Mouse (Mus musculus): ENCODE measurements around the gene Antxr1. TPM values are rescaled to one million over a fixed set of nuclear protein-coding genes. Genes with fewer than 3 reads are reported as not detected.

Antxr1 gene
- polyA plus RNA-seq, 1 experiment: 35.3 TPM

- 80% methylated on average over 4 of the region's 4 CpGs for WGBS
- DNase-seq: no peak
- peaks cover 6% of the 10 kb centered on the region for H3K4me1 ChIP-seq (ENCODE audit: control insufficient read depth, insufficient read depth, low read length)
- TF ChIP-seq CTCF (IDR thresholded peaks at IDR 0.05; ENCODE audit: insufficient read depth, low read length): no peak
- TF ChIP-seq POLR2A (IDR thresholded peaks at IDR 0.05; ENCODE audit: borderline replicate concordance, extremely low read depth, low read depth, low read length): no peak
- no peak overlapping the region for H3K4me3 ChIP-seq (replicated peaks; ENCODE audit: extremely low read depth, low read depth, low read length)
These were observed 78.2 kb downstream of the Antxr1 start for GRCm38 (mm10) chr6:87257471-87257870.

- TF ChIP-seq POLR2A (IDR thresholded peaks at IDR 0.05; ENCODE audit: borderline replicate concordance, extremely low read depth, low read depth, low read length) (no peak), CTCF (IDR thresholded peaks at IDR 0.05; ENCODE audit: insufficient read depth, low read length) (no peak)
These were observed 80.0 kb downstream of the Antxr1 start for GRCm38 (mm10) chr6:87255668-87256067.

GRCm38 (mm10) chr6:87254756-87255155 is 80.9 kb downstream of the Antxr1 start:
- TF ChIP-seq POLR2A (IDR thresholded peaks at IDR 0.05; ENCODE audit: borderline replicate concordance, extremely low read depth, low read depth, low read length) (no peak), CTCF (IDR thresholded peaks at IDR 0.05; ENCODE audit: insufficient read depth, low read length) (peak; percentile 9; the same call in 1 of the 2 replicates)
- no peak overlapping the region for H3K4me3 ChIP-seq (replicated peaks; ENCODE audit: extremely low read depth, low read depth, low read length)
- H3K4me1 ChIP-seq (ENCODE audit: control insufficient read depth, insufficient read depth, low read length): peaks cover 6% of the 10 kb centered on the region
- no peak for DNase-seq
- WGBS: 40% methylated on average over 7 of the region's 7 CpGs

More at GRCm38 (mm10) chr6:87255668-87256067, 80.0 kb downstream of the Antxr1 start:
- H3K4me3 ChIP-seq (replicated peaks; ENCODE audit: extremely low read depth, low read depth, low read length): no peak overlapping the region
- no peak for DNase-seq
- 81% methylated on average over 12 of the region's 12 CpGs for WGBS
- peaks cover 6% of the 10 kb centered on the region for H3K4me1 ChIP-seq (ENCODE audit: control insufficient read depth, insufficient read depth, low read length)

- WGBS: 54% methylated on average over 5 of the region's 5 CpGs
These were observed 83.9 kb downstream of the Antxr1 start for GRCm38 (mm10) chr6:87251716-87252115.

GRCm38 (mm10) chr6:87250701-87251100 is 84.9 kb downstream of the Antxr1 start:
- Histone ChIP-seq H3K4me1 (ENCODE audit: control insufficient read depth, insufficient read depth, low read length) (peaks cover 4% of the 10 kb centered on the region; the same call in 1 of the 2 replicates), H3K4me3 (replicated peaks; ENCODE audit: extremely low read depth, low read depth, low read length) (no peak overlapping the region)
- TF ChIP-seq POLR2A (IDR thresholded peaks at IDR 0.05; ENCODE audit: borderline replicate concordance, extremely low read depth, low read depth, low read length): no peak
- no peak for TF ChIP-seq CTCF (IDR thresholded peaks at IDR 0.05; ENCODE audit: insufficient read depth, low read length)
- WGBS: 65% methylated on average over 3 of the region's 3 CpGs
- no peak for DNase-seq

More at GRCm38 (mm10) chr6:87251716-87252115, 83.9 kb downstream of the Antxr1 start:
- DNase-seq: no peak
- H3K4me1 ChIP-seq (ENCODE audit: control insufficient read depth, insufficient read depth, low read length): peaks cover 4% of the 10 kb centered on the region; the same call in 1 of the 2 replicates
- no peak for TF ChIP-seq CTCF (IDR thresholded peaks at IDR 0.05; ENCODE audit: insufficient read depth, low read length)
- TF ChIP-seq POLR2A (IDR thresholded peaks at IDR 0.05; ENCODE audit: borderline replicate concordance, extremely low read depth, low read depth, low read length): no peak
- H3K4me3 ChIP-seq (replicated peaks; ENCODE audit: extremely low read depth, low read depth, low read length): no peak overlapping the region

GRCm38 (mm10) chr6:87248226-87248834 is 87.3 kb downstream of the Antxr1 start:
- 57% methylated on average over 9 of the region's 9 CpGs for WGBS
- Histone ChIP-seq H3K4me1 (ENCODE audit: control insufficient read depth, insufficient read depth, low read length) (peaks cover 4% of the 10 kb centered on the region; the same call in 1 of the 2 replicates), H3K4me3 (replicated peaks; ENCODE audit: extremely low read depth, low read depth, low read length) (no peak overlapping the region)
- no peak for DNase-seq
- no peak for TF ChIP-seq POLR2A (IDR thresholded peaks at IDR 0.05; ENCODE audit: borderline replicate concordance, extremely low read depth, low read depth, low read length)
- TF ChIP-seq CTCF (IDR thresholded peaks at IDR 0.05; ENCODE audit: insufficient read depth, low read length): no peak

GRCm38 (mm10) chr6:87244117-87245100 is 91.2 kb downstream of the Antxr1 start:
- DNase-seq: no peak
- H3K4me1 ChIP-seq (ENCODE audit: control insufficient read depth, insufficient read depth, low read length): peaks cover 4% of the 10 kb centered on the region; the same call in 1 of the 2 replicates
- 78% methylated on average over 9 of the region's 9 CpGs for WGBS

GRCm38 (mm10) chr6:87237260-87237659 is 98.4 kb downstream of the Antxr1 start:
- TF ChIP-seq CTCF (IDR thresholded peaks at IDR 0.05; ENCODE audit: insufficient read depth, low read length): no peak
- TF ChIP-seq POLR2A (IDR thresholded peaks at IDR 0.05; ENCODE audit: borderline replicate concordance, extremely low read depth, low read depth, low read length): no peak
- Histone ChIP-seq H3K4me1 (ENCODE audit: control insufficient read depth, insufficient read depth, low read length) (0 out of 2 replicates have a peak, but pooled peaks cover 2% of the 10 kb centered on the region), H3K4me3 (replicated peaks; ENCODE audit: extremely low read depth, low read depth, low read length) (no peak overlapping the region)
- 58% methylated on average over 4 of the region's 4 CpGs for WGBS
- no peak for DNase-seq

More at GRCm38 (mm10) chr6:87244117-87245100, 91.2 kb downstream of the Antxr1 start:
- no peak overlapping the region for H3K4me3 ChIP-seq (replicated peaks; ENCODE audit: extremely low read depth, low read depth, low read length)
- no peak for TF ChIP-seq POLR2A (IDR thresholded peaks at IDR 0.05; ENCODE audit: borderline replicate concordance, extremely low read depth, low read depth, low read length)
- no peak for TF ChIP-seq CTCF (IDR thresholded peaks at IDR 0.05; ENCODE audit: insufficient read depth, low read length)

GRCm38 (mm10) chr6:87236061-87236460 is 99.6 kb downstream of the Antxr1 start:
- TF ChIP-seq CTCF (IDR thresholded peaks at IDR 0.05; ENCODE audit: insufficient read depth, low read length): 0 out of 2 replicates have a peak, but pooled peaks have one; percentile 18
- no peak for TF ChIP-seq POLR2A (IDR thresholded peaks at IDR 0.05; ENCODE audit: borderline replicate concordance, extremely low read depth, low read depth, low read length)
- Histone ChIP-seq H3K4me3 (replicated peaks; ENCODE audit: extremely low read depth, low read depth, low read length) (no peak overlapping the region), H3K4me1 (ENCODE audit: control insufficient read depth, insufficient read depth, low read length) (0 out of 2 replicates have a peak, but pooled peaks cover 2% of the 10 kb centered on the region)
- WGBS: 49% methylated on average over 8 of the region's 8 CpGs
- DNase-seq: no peak

Measured in lung, adult 2 months (tissue).